Mouse (Mus musculus): ENCODE results near the gene Olfr71.

DNA sequence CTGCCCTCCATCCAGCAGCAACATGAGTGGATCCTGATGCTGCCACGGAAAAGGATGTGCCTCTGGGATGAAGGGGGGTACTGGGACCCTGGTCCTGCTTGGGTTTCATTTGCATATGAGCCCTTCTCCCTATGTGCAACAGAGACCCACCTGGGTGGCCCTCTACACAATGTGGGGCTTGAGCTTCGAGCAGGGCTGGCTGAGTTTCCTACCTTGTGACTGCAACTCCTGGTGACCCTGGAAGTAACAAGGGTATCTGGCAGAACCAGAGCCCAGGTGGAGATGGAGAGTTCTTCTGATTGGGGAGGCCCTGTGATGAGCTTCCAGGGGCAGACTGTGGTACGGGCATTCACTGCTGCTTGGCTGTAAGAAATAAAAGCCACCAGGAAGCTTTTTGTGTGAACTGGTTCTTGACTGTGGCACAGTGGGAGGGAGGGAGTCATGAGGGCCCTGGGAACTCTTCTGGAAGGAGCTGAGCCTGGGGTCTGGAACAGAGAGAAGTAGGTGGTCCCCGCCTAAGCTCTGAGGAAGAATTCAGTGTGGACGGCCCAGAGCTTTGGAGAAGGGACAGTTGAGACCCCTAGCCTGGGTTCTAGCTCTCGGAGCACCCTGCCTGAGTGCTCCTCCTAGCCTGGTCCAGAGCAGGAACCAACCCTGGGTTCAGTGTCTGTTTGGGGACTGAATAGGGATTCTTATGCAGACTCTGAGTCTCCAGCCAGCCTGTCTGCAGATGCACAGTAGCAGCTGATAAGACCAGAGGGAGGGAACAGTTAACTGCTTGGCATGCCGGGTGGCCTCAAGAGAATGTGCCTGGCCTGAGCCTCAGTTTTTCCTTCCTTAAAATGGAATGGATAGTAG is 17.9 kb upstream of the Olfr71 start:
- TF ChIP-seq CTCF (IDR thresholded peaks at IDR 0.05; ENCODE audit: low read depth): no peak
- TF ChIP-seq EP300 (IDR thresholded peaks at IDR 0.05; ENCODE audit: low read depth): no peak
